Mouse (Mus musculus): ENCODE results near the gene Dcp1b. TPM values are rescaled to one million over a fixed set of nuclear protein-coding genes. Genes with fewer than 3 reads are reported as not detected.
A peak's percentile ranks its signal among the peaks of the same experiment; 100 is the strongest.
"Not testable (repeated sequence)": the region's sequence is repeated elsewhere in the genome, so short reads cannot be mapped to it uniquely, and the experiment has no call there.

Gene Dcp1b
- total RNA-seq, 2 experiments from 2014 or later: 17.8 to 19.8 TPM

GRCm38 (mm10) chr6:119196382-119197305 lies 21.6 kb downstream of the Dcp1b start, which contains the start of gene Cacna1c:
Cacna1c (minus strand) TSS chr6:119196418.
- DNase-seq (ENCODE audit: extremely low spot score in 1 of 2, low spot score in 2 of 2): no peak
- no peak for TF ChIP-seq CTCF (IDR thresholded peaks at IDR 0.05)
- H3K27ac ChIP-seq: no peak within 1 kb of the TSS
- no peak within 1 kb of the TSS for H3K4me3 ChIP-seq
- intact Hi-C loops (cut with DNase I): loop anchor here (5.0 kb wide), 1 partner anchor 549 kb away; no protein-coding TSS in a partner anchor

- TF ChIP-seq CTCF (IDR thresholded peaks at IDR 0.05): no peak
- no peak overlapping the region for H3K4me3 ChIP-seq
- H3K27ac ChIP-seq: no peak overlapping the region
- intact Hi-C loops (cut with DNase I): loop anchor here (5.0 kb wide), 1 partner anchor 551 kb away; no protein-coding TSS in a partner anchor
- no peak for DNase-seq (ENCODE audit: extremely low spot score in 1 of 2, low spot score in 2 of 2)
Observed at GRCm38 (mm10) chr6:119198534-119199273, 23.7 kb downstream of the Dcp1b start.

GRCm38 (mm10) chr6:119199274-119199879 lies 24.3 kb downstream of the Dcp1b start:
- intact Hi-C loops (cut with DNase I): loop anchor here (5.0 kb wide), 1 partner anchor 552 kb away; no protein-coding TSS in a partner anchor
- H3K4me3 ChIP-seq: no peak overlapping the region
- DNase-seq (ENCODE audit: extremely low spot score in 1 of 2, low spot score in 2 of 2): no peak
- no peak for TF ChIP-seq CTCF (IDR thresholded peaks at IDR 0.05)
- H3K27ac ChIP-seq: no peak overlapping the region

DNA sequence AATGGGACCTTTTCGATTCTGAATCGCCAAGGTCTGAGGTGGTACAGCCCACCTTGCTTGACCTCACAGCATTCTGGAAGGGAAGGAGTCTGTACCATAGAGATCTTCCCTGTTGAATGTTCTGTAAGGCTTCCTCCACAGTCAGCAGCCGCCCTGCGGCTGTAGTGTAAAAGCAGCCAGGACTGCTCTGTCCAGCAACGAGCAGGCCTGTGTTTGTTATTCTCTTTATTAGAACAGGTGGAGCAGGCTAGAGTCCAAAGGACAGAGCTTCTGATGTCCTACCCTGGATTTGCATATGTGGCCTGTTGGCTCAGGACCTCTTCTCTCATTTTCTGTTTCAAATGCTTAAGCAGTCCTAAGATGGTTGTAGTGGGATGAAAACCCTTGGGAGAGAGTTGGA lies 25.3 kb downstream of the Dcp1b start:
- intact Hi-C loops (cut with DNase I): no loop called here
- no peak overlapping the region for H3K4me3 ChIP-seq
- H3K27ac ChIP-seq: no peak overlapping the region
- TF ChIP-seq CTCF (IDR thresholded peaks at IDR 0.05): no peak
- no peak for DNase-seq (ENCODE audit: extremely low spot score in 1 of 2, low spot score in 2 of 2)

- intact Hi-C loops (cut with DNase I): no loop called here
- no peak for DNase-seq (ENCODE audit: extremely low spot score in 1 of 2, low spot score in 2 of 2)
- Histone ChIP-seq H3K27ac (no peak overlapping the region), H3K4me3 (no peak overlapping the region)
- TF ChIP-seq CTCF (IDR thresholded peaks at IDR 0.05): no peak
Observed at GRCm38 (mm10) chr6:119201575-119201974, 26.5 kb downstream of the Dcp1b start.

DNA sequence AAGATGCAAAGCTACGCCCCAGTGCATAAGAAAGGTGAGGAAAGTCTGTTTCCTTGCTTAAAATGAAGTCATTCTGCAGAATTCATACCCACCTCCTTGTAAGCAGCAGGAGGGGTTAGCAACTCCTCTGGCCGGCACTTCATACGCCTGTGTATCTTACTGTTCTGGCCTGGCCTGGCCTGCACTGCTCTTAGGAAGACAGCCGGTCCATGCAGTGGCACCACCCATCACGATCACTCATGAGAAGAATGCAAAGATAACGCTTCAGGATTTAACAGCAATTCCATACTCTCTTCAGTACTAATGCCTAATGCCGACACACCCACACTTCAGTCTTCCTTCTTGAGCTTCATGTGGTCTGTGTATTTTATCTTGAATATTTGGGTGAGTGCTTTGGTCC lies 29.2 kb downstream of the Dcp1b start:
- TF ChIP-seq CTCF (IDR thresholded peaks at IDR 0.05): no peak
- H3K27ac ChIP-seq: no peak overlapping the region
- DNase-seq (ENCODE audit: extremely low spot score in 1 of 2, low spot score in 2 of 2): no peak
- H3K4me3 ChIP-seq: no peak overlapping the region
- intact Hi-C loops (cut with DNase I): no loop called here

DNA sequence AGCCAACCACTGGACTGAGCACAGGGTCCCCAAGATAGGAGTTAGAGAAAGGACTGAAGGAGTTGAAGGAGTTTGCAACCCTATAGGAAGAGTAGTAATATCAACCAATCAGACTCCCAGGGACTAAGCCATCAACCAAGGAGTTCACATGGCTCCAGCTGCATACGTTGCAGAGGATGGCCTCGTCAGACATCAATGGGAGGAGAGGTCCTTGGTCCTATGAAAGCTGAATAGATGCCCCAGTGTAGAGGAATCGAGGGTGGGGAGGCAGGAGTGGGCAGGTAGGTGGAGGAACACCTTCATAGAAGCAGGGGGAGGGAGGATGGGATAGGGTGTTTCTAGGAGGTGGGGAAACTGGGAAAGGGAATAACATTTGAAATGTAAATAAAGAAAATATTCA lies 29.9 kb downstream of the Dcp1b start:
- no peak for TF ChIP-seq CTCF (IDR thresholded peaks at IDR 0.05)
- Histone ChIP-seq H3K27ac (no peak overlapping the region), H3K4me3 (no peak overlapping the region)
- intact Hi-C loops (cut with DNase I): no loop called here
- no peak for DNase-seq (ENCODE audit: extremely low spot score in 1 of 2, low spot score in 2 of 2)

- intact Hi-C loops (cut with DNase I); DNase-seq (ENCODE audit: extremely low spot score in 1 of 2, low spot score in 2 of 2); H3K4me3 ChIP-seq; H3K27ac ChIP-seq: not testable (repeated sequence)
Observed at GRCm38 (mm10) chr6:119206006-119206405, 31.0 kb downstream of the Dcp1b start.

DNA sequence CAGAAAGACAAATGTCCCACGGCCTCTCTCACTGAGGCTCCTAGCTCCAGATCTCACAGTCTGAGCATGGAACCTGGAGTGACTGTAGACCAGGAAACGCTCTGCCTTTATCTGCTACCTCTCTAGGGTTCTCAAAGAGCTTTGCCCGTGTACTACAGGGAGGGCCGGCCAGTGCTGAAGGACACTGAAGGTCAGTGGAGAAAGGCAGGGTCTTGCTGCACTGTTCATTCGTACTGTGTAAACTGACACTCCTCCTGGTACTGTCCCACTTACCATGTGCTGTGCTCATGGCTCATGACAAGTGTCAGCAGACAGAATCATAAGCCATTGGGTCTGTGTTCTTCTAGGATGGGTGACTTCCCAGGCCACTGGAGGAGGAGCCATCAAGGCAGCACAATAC lies 38.3 kb downstream of the Dcp1b start:
- no peak for TF ChIP-seq CTCF (IDR thresholded peaks at IDR 0.05)
- H3K4me3 ChIP-seq: no peak overlapping the region
- intact Hi-C loops (cut with DNase I): no loop called here
- H3K27ac ChIP-seq: peak overlapping the region; percentile 57; the same call in 1 of the 2 replicates
- peak in 1 of 2 experiments; percentile 6 for DNase-seq (ENCODE audit: extremely low spot score in 1 of 2, low spot score in 2 of 2)

- intact Hi-C loops (cut with DNase I): no loop called here
- no peak overlapping the region for H3K4me3 ChIP-seq
- no peak for TF ChIP-seq CTCF (IDR thresholded peaks at IDR 0.05)
- DNase-seq (ENCODE audit: extremely low spot score in 1 of 2, low spot score in 2 of 2): peak in 1 of 2 experiments; percentile 10
- peak overlapping the region; percentile 57; the same call in 1 of the 2 replicates for H3K27ac ChIP-seq
Observed at GRCm38 (mm10) chr6:119214190-119214589, 39.1 kb downstream of the Dcp1b start.

DNA sequence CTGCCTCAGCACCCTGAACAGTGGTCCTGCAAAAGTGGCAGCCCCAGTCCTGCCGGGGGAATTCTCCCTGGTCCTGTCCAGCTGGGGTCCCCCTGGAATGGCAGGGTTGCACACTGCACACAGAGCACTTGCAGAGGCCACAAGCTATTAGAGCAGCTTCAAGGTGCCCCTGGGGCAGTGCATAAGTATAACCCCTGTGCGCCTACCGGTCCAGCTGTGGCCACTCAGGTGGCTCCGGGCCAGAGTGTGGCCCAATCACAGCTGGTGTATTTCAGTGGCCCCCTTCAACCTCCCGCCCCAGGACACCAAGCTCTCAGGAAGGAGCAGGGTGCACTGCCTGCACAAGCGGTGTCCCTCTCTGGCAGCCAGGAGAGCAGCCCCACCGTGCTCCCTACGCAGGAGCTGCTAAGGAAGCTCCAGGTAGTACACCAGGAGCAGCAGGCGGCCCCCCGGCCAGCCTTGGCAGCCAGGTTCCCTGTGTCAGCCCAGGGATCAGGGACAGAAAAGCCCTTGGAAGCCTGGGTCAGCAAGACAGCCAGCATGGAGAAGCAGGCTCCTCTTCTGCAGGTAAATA lies 40.1 kb downstream of the Dcp1b start:
- peak overlapping the region; percentile 32; the same call in 1 of the 2 replicates for H3K27ac ChIP-seq
- no peak overlapping the region for H3K4me3 ChIP-seq
- no peak for TF ChIP-seq CTCF (IDR thresholded peaks at IDR 0.05)
- intact Hi-C loops (cut with DNase I): no loop called here
- no peak for DNase-seq (ENCODE audit: extremely low spot score in 1 of 2, low spot score in 2 of 2)
